Mouse (Mus musculus): ENCODE measurements around the gene Zgpat.

- no peak for TF ChIP-seq CTCF (IDR thresholded peaks at IDR 0.05; ENCODE audit: extremely low read depth, insufficient read depth, insufficient read length, insufficient replicate concordance)
- TF ChIP-seq POLR2A (IDR thresholded peaks at IDR 0.05; ENCODE audit: low read depth, low read length), result no peak
These were observed 16.4 kb downstream of the Zgpat start for GRCm38 (mm10) chr2:181381107-181381506.

Data from spleen, adult 2 months (tissue).